Comparison of ENCODE assay signal across 23 mouse cellular contexts in genomic region chr6:42222286-42222685, GRCm38 (mm10). TPM values are rescaled to one million over a fixed set of nuclear protein-coding genes. Genes with fewer than 3 reads are reported as not detected.
A peak's percentile ranks its signal among the peaks of the same experiment; 100 is the strongest.
DNase-seq lines count a peak whose midpoint lies in the region; ATAC-seq lines count a peak whose summit lies in the region.
"Had no signal": no experiment of that assay in that cellular context is flagged by ENCODE, and none has a peak within 500 bp of the region (broad histone marks: within the 10 kb centered on the region; RNA-seq: fewer than 3 reads in every experiment).

No protein-coding gene starts in this region.

- H3K27me3 ChIP-seq in kidney, embryonic 14.5 days (ENCODE audit: control insufficient read depth, insufficient read depth, low read length), result no peaks in the 10 kb centered on the region
- H3K27me3 ChIP-seq in neural tube, embryonic 14.5 days (ENCODE audit: control insufficient read depth, insufficient read depth, low read length), result no peaks in the 10 kb centered on the region
- no peaks in the 10 kb centered on the region for H3K27me3 ChIP-seq in neural tube, embryonic 15.5 days (replicated peaks)
- H3K27me3 ChIP-seq: embryonic facial prominence, embryonic 13.5 days; intestine, embryonic 15.5 days; limb, embryonic 15.5 days; lung, embryonic 15.5 days; midbrain, embryonic 15.5 days had no signal

- H3K9me3 ChIP-seq in kidney, embryonic 14.5 days (ENCODE audit: control insufficient read depth, low read length), result no peaks in the 10 kb centered on the region
- H3K9me3 ChIP-seq in neural tube, embryonic 14.5 days (ENCODE audit: control insufficient read depth, low read length), result no peaks in the 10 kb centered on the region
- no peaks in the 10 kb centered on the region for H3K9me3 ChIP-seq in neural tube, embryonic 15.5 days (replicated peaks)
- H3K9me3 ChIP-seq: embryonic facial prominence, embryonic 13.5 days; heart, embryonic 12.5 days; intestine, embryonic 15.5 days; limb, embryonic 15.5 days; lung, embryonic 15.5 days; midbrain, embryonic 15.5 days had no signal

- no peaks in the 10 kb centered on the region for H3K4me1 ChIP-seq in kidney, embryonic 14.5 days (ENCODE audit: control insufficient read depth, insufficient read depth, low read length)
- no peaks in the 10 kb centered on the region for H3K4me1 ChIP-seq in neural tube, embryonic 14.5 days (ENCODE audit: control insufficient read depth, insufficient read depth, low read length)
- H3K4me1 ChIP-seq in neural tube, embryonic 15.5 days, result no peaks in the 10 kb centered on the region
- H3K4me1 ChIP-seq: embryonic facial prominence, embryonic 13.5 days; heart, embryonic 12.5 days; intestine, embryonic 15.5 days; limb, embryonic 15.5 days; lung, embryonic 15.5 days; midbrain, embryonic 15.5 days had no signal

- WGBS in kidney, embryonic 14.5 days, result 64% methylated on average over 3 of the region's 3 CpGs
- 53% methylated on average over 3 of the region's 3 CpGs for WGBS in neural tube, embryonic 14.5 days
- WGBS in neural tube, embryonic 15.5 days, result 50% methylated on average over 3 of the region's 3 CpGs

- H3K4me3 ChIP-seq in kidney, embryonic 14.5 days (ENCODE audit: low read length), result no peak overlapping the region
- H3K4me3 ChIP-seq in neural tube, embryonic 14.5 days (ENCODE audit: low read depth, low read length), result no peak overlapping the region
- no peak overlapping the region for H3K4me3 ChIP-seq in neural tube, embryonic 15.5 days (replicated peaks)
- H3K4me3 ChIP-seq: embryonic facial prominence, embryonic 13.5 days; heart, embryonic 12.5 days; intestine, embryonic 15.5 days; limb, embryonic 15.5 days; lung, embryonic 15.5 days; midbrain, embryonic 15.5 days had no signal

- H3K27ac ChIP-seq in kidney, embryonic 14.5 days (ENCODE audit: low read depth, low read length), result no peak overlapping the region
- no peak overlapping the region for H3K27ac ChIP-seq in neural tube, embryonic 14.5 days (ENCODE audit: low read depth, low read length)
- no peak overlapping the region for H3K27ac ChIP-seq in neural tube, embryonic 15.5 days (replicated peaks)
- H3K27ac ChIP-seq: embryonic facial prominence, embryonic 13.5 days; intestine, embryonic 15.5 days; limb, embryonic 15.5 days; lung, embryonic 15.5 days; midbrain, embryonic 15.5 days had no signal

- no peak overlapping the region for H3K9ac ChIP-seq in kidney, embryonic 14.5 days (ENCODE audit: low read depth, low read length)
- H3K9ac ChIP-seq in neural tube, embryonic 14.5 days (replicated peaks; ENCODE audit: low read depth, low read length), result no peak overlapping the region
- no peak overlapping the region for H3K9ac ChIP-seq in neural tube, embryonic 15.5 days (replicated peaks)
- H3K9ac ChIP-seq: embryonic facial prominence, embryonic 13.5 days; heart, embryonic 12.5 days; intestine, embryonic 15.5 days; limb, embryonic 15.5 days; lung, embryonic 15.5 days; midbrain, embryonic 15.5 days had no signal

- ATAC-seq in kidney, embryonic 14.5 days (ENCODE audit: low FRiP score, low TSS enrichment), result no peak
- peak; percentile 61; the same call in 1 of the 2 replicates for ATAC-seq in neural tube, embryonic 14.5 days (ENCODE audit: low read depth)
- ATAC-seq in neural tube, embryonic 15.5 days (ENCODE audit: low FRiP score), result no peak
- ATAC-seq: intestine, embryonic 15.5 days; midbrain, embryonic 15.5 days; Patski had no signal

- DNase-seq in adrenal gland, postnatal 10 days, result peak; percentile 47
- no peak for DNase-seq in adrenal gland, postnatal 25 days
- DNase-seq in kidney, adult 11 months, result peak; percentile 14
- DNase-seq in spleen, postnatal 36 days (ENCODE audit: low spot score in 2 of 2), result no peak
- DNase-seq in layer of hippocampus, adult 11-12 months (ENCODE audit: low spot score), result no peak
- DNase-seq: gastrocnemius, postnatal 36 days; heart, postnatal 36 days had no signal

- H3K36me3 ChIP-seq in kidney, embryonic 14.5 days (ENCODE audit: control insufficient read depth, insufficient read depth, low read length), result no peaks in the 10 kb centered on the region
- no peaks in the 10 kb centered on the region for H3K36me3 ChIP-seq in neural tube, embryonic 14.5 days (ENCODE audit: control insufficient read depth, insufficient read depth, low read length)
- no peaks in the 10 kb centered on the region for H3K36me3 ChIP-seq in neural tube, embryonic 15.5 days
- H3K36me3 ChIP-seq: embryonic facial prominence, embryonic 13.5 days; heart, embryonic 12.5 days; intestine, embryonic 15.5 days; limb, embryonic 15.5 days; lung, embryonic 15.5 days; midbrain, embryonic 15.5 days had no signal

- H3K4me2 ChIP-seq in kidney, embryonic 14.5 days (replicated peaks; ENCODE audit: low read depth, low read length), result no peak overlapping the region
- H3K4me2 ChIP-seq in neural tube, embryonic 14.5 days (ENCODE audit: low read depth, low read length), result no peak overlapping the region
- H3K4me2 ChIP-seq in neural tube, embryonic 15.5 days, result no peak overlapping the region
- H3K4me2 ChIP-seq: embryonic facial prominence, embryonic 13.5 days; heart, embryonic 12.5 days; intestine, embryonic 15.5 days; limb, embryonic 15.5 days; lung, embryonic 15.5 days; midbrain, embryonic 15.5 days had no signal

RNA-seq across cellular contexts. Expression of gene Tas2r144, which starts 7.2 kb away (rescaled TPM):
- not detected for total RNA-seq in adrenal gland, postnatal 10 days (2021)
- not detected in 2 replicates for total RNA-seq in adrenal gland, postnatal 25 days (2021)
- polyA plus RNA-seq in kidney, embryonic 14.5 days (2014; fragmentation: Nextera tagmentation; extraction: Ambion mirVana), result not detected in 2 replicates
- not detected in 2 replicates for polyA plus RNA-seq in neural tube, embryonic 14.5 days (2014; fragmentation: Nextera tagmentation; extraction: Ambion mirVana)
- polyA plus RNA-seq in neural tube, embryonic 15.5 days (2015; fragmentation: Nextera tagmentation; extraction: Ambion mirVana), result not detected in 2 replicates
- total RNA-seq: gastrocnemius, postnatal 36 days; heart, postnatal 36 days; layer of hippocampus, adult 8-10 months; megakaryocyte progenitor cell, adult 5-6 weeks had no signal
- polyA plus RNA-seq: cortical plate, adult 2 months; embryonic facial prominence, embryonic 13.5 days; heart, embryonic 12.5 days; intestine, embryonic 15.5 days; limb, embryonic 15.5 days; lung, embryonic 15.5 days; midbrain, embryonic 15.5 days; neural tube, embryonic 11.5 days; Patski; small intestine, adult 2 months; stomach, embryonic 14.5 days had no signal

RNA-seq across cellular contexts. Expression of gene Gstk1, which starts 23.4 kb away (rescaled TPM):
- 10 to 100 TPM; 77.8 TPM for total RNA-seq in adrenal gland, postnatal 10 days (2021)
- total RNA-seq in adrenal gland, postnatal 25 days (2021), result 263 and 300 TPM in 2 replicates
- polyA plus RNA-seq in kidney, embryonic 14.5 days (2014; fragmentation: Nextera tagmentation; extraction: Ambion mirVana), result 33.3 and 37.2 TPM in 2 replicates
- polyA plus RNA-seq in neural tube, embryonic 14.5 days (2014; fragmentation: Nextera tagmentation; extraction: Ambion mirVana), result 8.0 and 12.4 TPM in 2 replicates
- 13.7 and 14.4 TPM in 2 replicates for polyA plus RNA-seq in neural tube, embryonic 15.5 days (2015; fragmentation: Nextera tagmentation; extraction: Ambion mirVana)

RNA-seq across cellular contexts. Expression of gene Tmem139, which starts 39.5 kb away (rescaled TPM):
- under 1 TPM; 0.45 to 0.70 TPM for total RNA-seq in adrenal gland, postnatal 10 days (2021)
- 3.9 TPM in 2 replicates for total RNA-seq in adrenal gland, postnatal 25 days (2021)
- polyA plus RNA-seq in kidney, embryonic 14.5 days (2014; fragmentation: Nextera tagmentation; extraction: Ambion mirVana), result 2.6 and 3.0 TPM in 2 replicates
- polyA plus RNA-seq in neural tube, embryonic 14.5 days (2014; fragmentation: Nextera tagmentation; extraction: Ambion mirVana), result 0.17 TPM in 1 of 2 replicates, not detected in the other
- polyA plus RNA-seq in neural tube, embryonic 15.5 days (2015; fragmentation: Nextera tagmentation; extraction: Ambion mirVana), result 0.13 and 0.68 TPM in 2 replicates
- total RNA-seq: layer of hippocampus, adult 8-10 months; megakaryocyte progenitor cell, adult 5-6 weeks had no signal
- polyA plus RNA-seq: cortical plate, adult 2 months; midbrain, embryonic 15.5 days had no signal

RNA-seq across cellular contexts. Expression of gene Casp2, which starts 42.5 kb away (rescaled TPM):
- total RNA-seq in adrenal gland, postnatal 10 days (2021), result 10 to 100 TPM; 20.9 to 33.4 TPM
- total RNA-seq in adrenal gland, postnatal 25 days (2021), result 29.7 and 36.5 TPM in 2 replicates
- polyA plus RNA-seq in kidney, embryonic 14.5 days (2014; fragmentation: Nextera tagmentation; extraction: Ambion mirVana), result 46.1 and 66.5 TPM in 2 replicates
- polyA plus RNA-seq in neural tube, embryonic 14.5 days (2014; fragmentation: Nextera tagmentation; extraction: Ambion mirVana), result 34.0 and 34.7 TPM in 2 replicates
- polyA plus RNA-seq in neural tube, embryonic 15.5 days (2015; fragmentation: Nextera tagmentation; extraction: Ambion mirVana), result 27.1 and 35.9 TPM in 2 replicates

Comparison
In these comparisons a context has a peak if more than half of its experiments do, and no peak if none do; other contexts are left out.
1. DNase-seq: peak in adrenal gland, postnatal 10 days (single experiment) and kidney, adult 11 months (single experiment); none in adrenal gland, postnatal 25 days (single experiment), spleen, postnatal 36 days (0 of 2) and layer of hippocampus, adult 11-12 months (single experiment).